Mouse (Mus musculus) cortical plate, adult 2 months (tissue): ENCODE measurements around the gene Rgr.

Source experiments
- CTCF ChIP-seq: fragments of 200-500 bp; IDR thresholded peaks from 2 replicates; pipeline ENCODE4 v1.5.1; 2011; ENCODE audit warnings: mild to moderate bottlenecking, control low read depth, low read length; ENCODE audit not compliant: insufficient read depth; ENCODE audit errors: extremely low read depth
- POLR2A ChIP-seq: fragments of 200-500 bp; IDR thresholded peaks from 2 replicates; pipeline ENCODE4 v1.6.1; 2011; ENCODE audit warnings: mild to moderate bottlenecking, low read length, control low read depth; ENCODE audit not compliant: insufficient read depth; ENCODE audit errors: extremely low read depth

- TF ChIP-seq CTCF: no peak
- TF ChIP-seq POLR2A: no peak
Measured at GRCm38 (mm10) chr14:37015894-37016293, 32.9 kb downstream of the Rgr start.
